Mouse (Mus musculus) lung, adult 2 months (tissue): ENCODE data around the gene Smc6.

Experiments used
- CTCF ChIP-seq: fragments of 200-500 bp; IDR thresholded peaks from 2 replicates; pipeline ENCODE4 v1.5.1; 2011; ENCODE audit warnings: mild to moderate bottlenecking, low read length, control low read depth; ENCODE audit not compliant: insufficient read depth
- POLR2A ChIP-seq: fragments of 200-500 bp; IDR thresholded peaks from 2 replicates; pipeline ENCODE4 v1.6.1; 2011; ENCODE audit warnings: low read depth, mild to moderate bottlenecking, control low read depth, low read length, borderline replicate concordance; ENCODE audit errors: extremely low read depth

DNA sequence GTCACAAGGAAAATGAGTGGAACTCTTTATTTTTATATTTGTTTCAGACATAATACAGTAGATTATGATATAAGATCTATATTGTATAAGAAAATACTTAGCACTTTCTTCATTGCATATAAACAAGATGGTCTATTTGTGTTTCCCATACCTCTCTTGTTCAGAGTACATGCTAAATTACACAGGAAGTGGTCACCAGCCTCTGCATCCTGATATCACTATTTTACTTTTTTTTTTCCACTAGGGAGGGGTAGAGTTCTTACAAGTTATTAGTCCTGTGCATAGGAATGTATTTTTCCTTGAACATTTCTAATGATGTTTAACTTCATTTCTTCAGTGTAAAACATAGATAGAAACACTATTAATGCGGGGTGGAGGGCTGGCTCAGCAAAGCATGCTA lies 35.2 kb downstream of the Smc6 start:
- TF ChIP-seq POLR2A (no peak), CTCF (no peak)
